Mouse (Mus musculus) thymus, adult 2 months (tissue): ENCODE measurements around the gene Actr3.

Experiments used
- CTCF ChIP-seq: fragments of 200-500 bp; IDR thresholded peaks from 2 replicates; pipeline ENCODE4 v1.5.1; 2012; ENCODE audit warnings: mild to moderate bottlenecking, control low read depth, low read length, moderate library complexity, borderline replicate concordance; ENCODE audit not compliant: control insufficient read depth, poor library complexity, insufficient read depth; ENCODE audit errors: extremely low read depth
- POLR2A ChIP-seq: fragments of 200-500 bp; IDR thresholded peaks from 2 replicates; pipeline ENCODE4 v1.6.1; 2012; ENCODE audit warnings: mild to moderate bottlenecking, low read length, control low read depth, moderate library complexity; ENCODE audit not compliant: control insufficient read depth, poor library complexity, insufficient read depth; ENCODE audit errors: extremely low read depth

DNA sequence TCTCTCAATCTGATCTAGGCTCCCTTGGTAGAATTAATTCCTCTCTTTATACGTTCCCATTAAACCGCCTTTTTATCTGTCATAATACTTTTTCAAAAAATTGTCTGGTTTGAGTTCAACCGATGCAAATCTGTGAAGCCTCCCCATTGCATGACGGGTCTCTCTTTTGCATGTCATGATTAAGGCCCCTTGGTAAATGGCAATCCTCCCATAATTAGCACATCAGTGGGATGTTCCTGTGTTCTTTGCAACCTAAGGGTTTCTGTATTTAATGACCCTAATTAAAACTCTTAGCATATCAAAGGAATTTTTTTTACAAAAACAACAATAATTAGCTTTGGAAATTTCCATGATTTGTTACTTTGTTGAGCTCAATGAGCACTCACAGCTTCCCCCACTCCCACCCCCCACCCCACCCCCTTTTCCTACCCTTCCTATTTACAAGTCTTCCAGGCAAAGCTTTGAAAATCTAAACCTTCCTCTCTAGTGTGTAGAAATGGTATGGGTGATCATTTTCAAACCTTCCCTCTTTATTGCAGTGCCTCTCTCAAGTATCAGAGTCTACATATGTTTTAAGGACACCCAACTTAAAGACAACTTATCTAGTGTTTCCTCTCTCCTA lies 84.0 kb downstream of the Actr3 start:
- TF ChIP-seq CTCF (no peak), POLR2A (no peak)
